Mouse (Mus musculus): Measurements from ENCODE around the gene Arhgap35. TPM values are rescaled to one million over a fixed set of nuclear protein-coding genes. Genes with fewer than 3 reads are reported as not detected.

Arhgap35 gene
- polyA plus RNA-seq, 1 experiment from 2014 or later: 2.6 TPM

DNA sequence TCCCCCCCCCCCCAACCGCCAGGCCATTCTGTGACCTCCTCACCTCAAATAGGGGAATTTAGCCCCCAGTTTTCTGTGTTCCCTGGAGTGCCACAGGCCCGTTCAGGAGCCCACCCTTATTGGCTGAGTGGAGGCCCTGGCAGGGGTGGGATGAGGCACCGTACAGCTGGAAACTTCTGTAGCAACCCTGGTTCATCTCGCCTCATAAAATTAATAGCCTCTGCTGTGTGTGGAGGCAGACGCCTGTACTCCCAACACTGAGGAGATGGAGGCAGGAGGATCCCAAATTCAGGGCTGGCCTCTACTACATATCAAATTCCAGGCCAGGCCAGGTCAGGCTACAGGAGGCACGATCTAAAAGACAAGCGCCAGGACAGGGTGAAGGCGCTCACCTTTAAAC is 140.9 kb downstream of the Arhgap35 start:
- Histone ChIP-seq H3K36me3 (ENCODE audit: control insufficient read depth, insufficient read depth) (no peaks in the 10 kb centered on the region), H3K27me3 (ENCODE audit: control insufficient read depth, insufficient read depth, low read depth, low read length) (peaks cover 65% of the 10 kb centered on the region), H3K4me3 (ENCODE audit: low read depth, low read length) (no peak overlapping the region), H3K4me1 (ENCODE audit: control insufficient read depth, low read depth, low read length) (peaks cover 5% of the 10 kb centered on the region), H3K9ac (ENCODE audit: low read depth, low read length) (no peak overlapping the region), H3K4me2 (ENCODE audit: low read depth, low read length) (no peak overlapping the region), H3K27ac (ENCODE audit: low read length) (no peak overlapping the region), H3K9me3 (replicated peaks; ENCODE audit: control insufficient read depth, low read length) (no peaks in the 10 kb centered on the region)
- no peak for ATAC-seq (ENCODE audit: low read depth)
- 52% methylated on average over 8 of the region's 8 CpGs for WGBS (ENCODE audit: insufficient replicate concordance)

DNA sequence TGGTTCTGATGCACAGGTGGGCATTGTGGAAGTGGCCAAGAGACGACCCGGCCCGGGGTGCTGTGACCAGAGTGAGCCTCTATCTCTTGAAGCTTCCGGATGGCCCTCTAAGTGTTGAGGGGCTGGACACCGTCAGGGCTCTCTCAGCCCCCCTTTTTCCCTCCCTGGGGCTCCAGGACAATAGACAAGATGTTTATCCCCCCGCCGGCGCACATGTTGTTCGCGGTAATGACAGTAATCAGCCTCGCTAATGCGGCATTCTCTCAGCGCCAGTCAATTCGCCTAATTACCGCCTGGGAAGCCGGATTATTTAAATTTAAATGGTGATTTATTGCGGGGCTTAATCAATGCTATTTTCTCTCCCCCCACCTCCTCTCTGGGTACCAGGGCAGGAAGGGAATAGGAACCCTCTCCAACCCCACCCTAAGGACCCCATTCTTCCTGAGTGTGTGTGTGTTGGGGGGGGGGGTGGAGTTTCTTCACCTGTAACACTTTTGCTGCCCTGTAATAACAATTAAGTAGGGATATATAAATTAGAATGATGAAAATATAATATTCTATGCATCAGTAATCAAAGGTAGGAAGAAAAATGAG is 142.6 kb downstream of the Arhgap35 start:
- H3K4me3 ChIP-seq (ENCODE audit: low read depth, low read length): no peak overlapping the region
- no peaks in the 10 kb centered on the region for H3K36me3 ChIP-seq (ENCODE audit: control insufficient read depth, insufficient read depth)
- H3K27ac ChIP-seq (ENCODE audit: low read length): no peak overlapping the region
- ATAC-seq (ENCODE audit: low read depth): no peak
- H3K4me2 ChIP-seq (ENCODE audit: low read depth, low read length): no peak overlapping the region
- 16% methylated on average over 17 of the region's 17 CpGs for WGBS (ENCODE audit: insufficient replicate concordance)
- peaks cover 60% of the 10 kb centered on the region for H3K27me3 ChIP-seq (ENCODE audit: control insufficient read depth, insufficient read depth, low read depth, low read length)
- H3K9ac ChIP-seq (ENCODE audit: low read depth, low read length): no peak overlapping the region
- peaks cover 5% of the 10 kb centered on the region for H3K4me1 ChIP-seq (ENCODE audit: control insufficient read depth, low read depth, low read length)
- H3K9me3 ChIP-seq (replicated peaks; ENCODE audit: control insufficient read depth, low read length): no peaks in the 10 kb centered on the region

DNA sequence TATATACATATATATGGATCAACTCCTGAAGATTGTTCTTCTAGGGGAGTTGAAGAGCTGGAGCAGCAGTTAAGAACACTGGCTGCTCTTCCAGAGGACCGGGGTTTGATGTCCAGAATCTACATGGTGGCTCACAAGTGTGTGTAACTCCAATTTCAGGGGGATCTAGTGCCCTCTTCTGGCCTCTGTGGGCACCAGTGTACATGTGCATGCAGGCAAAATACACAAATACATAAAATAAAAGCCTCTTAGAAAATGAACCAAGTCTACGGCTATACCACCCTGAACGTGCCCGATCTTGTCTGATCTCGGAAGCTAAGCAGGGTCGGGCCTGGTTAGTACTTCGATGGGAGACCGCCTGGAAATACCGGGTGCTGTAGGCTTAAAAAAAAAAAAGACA is 143.2 kb downstream of the Arhgap35 start:
- 24% methylated on average over 9 of the region's 9 CpGs for WGBS (ENCODE audit: insufficient replicate concordance)
- Histone ChIP-seq H3K27me3 (ENCODE audit: control insufficient read depth, insufficient read depth, low read depth, low read length) (peaks cover 53% of the 10 kb centered on the region), H3K9me3 (replicated peaks; ENCODE audit: control insufficient read depth, low read length) (no peaks in the 10 kb centered on the region), H3K27ac (ENCODE audit: low read length) (no peak overlapping the region), H3K4me2 (ENCODE audit: low read depth, low read length) (no peak overlapping the region), H3K4me1 (ENCODE audit: control insufficient read depth, low read depth, low read length) (peaks cover 5% of the 10 kb centered on the region), H3K36me3 (ENCODE audit: control insufficient read depth, insufficient read depth) (no peaks in the 10 kb centered on the region), H3K4me3 (ENCODE audit: low read depth, low read length) (no peak overlapping the region), H3K9ac (ENCODE audit: low read depth, low read length) (no peak overlapping the region)
- no peak for ATAC-seq (ENCODE audit: low read depth)

DNA sequence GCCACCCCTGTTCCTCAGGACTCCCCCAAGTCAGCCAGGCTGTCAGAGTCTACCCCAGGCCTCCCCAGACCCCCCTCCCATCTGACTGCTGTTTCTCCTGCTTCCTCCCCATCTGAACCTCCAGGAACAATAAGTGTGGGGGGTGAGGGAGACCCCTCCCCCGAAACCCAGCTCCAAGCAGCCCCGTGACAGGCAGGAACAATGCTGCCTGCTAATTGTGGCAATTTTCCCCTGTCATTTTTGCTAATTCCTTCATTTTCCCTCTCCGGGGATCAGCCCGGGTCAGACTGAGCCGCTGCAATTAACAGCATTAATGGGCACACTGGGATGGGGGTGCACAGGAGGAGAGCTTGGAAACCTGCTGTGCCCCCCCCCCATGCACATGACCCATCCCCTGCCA is 146.7 kb downstream of the Arhgap35 start:
- Histone ChIP-seq H3K27ac (ENCODE audit: low read length) (no peak overlapping the region), H3K4me1 (ENCODE audit: control insufficient read depth, low read depth, low read length) (no peaks in the 10 kb centered on the region), H3K4me3 (ENCODE audit: low read depth, low read length) (no peak overlapping the region), H3K9ac (ENCODE audit: low read depth, low read length) (no peak overlapping the region), H3K9me3 (replicated peaks; ENCODE audit: control insufficient read depth, low read length) (no peaks in the 10 kb centered on the region), H3K4me2 (ENCODE audit: low read depth, low read length) (no peak overlapping the region), H3K27me3 (ENCODE audit: control insufficient read depth, insufficient read depth, low read depth, low read length) (peaks cover 19% of the 10 kb centered on the region), H3K36me3 (ENCODE audit: control insufficient read depth, insufficient read depth) (no peaks in the 10 kb centered on the region)
- ATAC-seq (ENCODE audit: low read depth): no peak
- 22% methylated on average over 5 of the region's 5 CpGs for WGBS (ENCODE audit: insufficient replicate concordance)

DNA sequence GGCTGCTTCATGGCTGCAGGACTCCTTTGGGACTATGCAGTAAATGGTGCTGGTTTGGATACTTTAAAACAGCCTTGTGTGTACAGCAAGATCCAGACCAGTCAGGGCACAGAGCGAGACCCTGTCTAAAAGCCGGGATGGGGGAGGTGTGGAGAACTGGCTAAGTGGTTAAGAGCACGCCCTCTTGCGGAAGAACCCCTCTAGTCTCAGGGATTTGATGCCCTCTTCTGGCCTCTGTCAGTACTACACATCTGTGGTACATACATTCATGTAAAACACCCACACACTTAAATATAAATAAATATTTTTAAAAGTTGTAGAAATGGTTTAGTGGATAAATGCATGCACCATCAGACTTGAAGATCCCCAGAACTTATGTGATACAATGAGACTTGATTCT is 148.2 kb downstream of the Arhgap35 start:
- no peak for ATAC-seq (ENCODE audit: low read depth)
- 51% methylated on average over 4 of the region's 4 CpGs for WGBS (ENCODE audit: insufficient replicate concordance)

DNA sequence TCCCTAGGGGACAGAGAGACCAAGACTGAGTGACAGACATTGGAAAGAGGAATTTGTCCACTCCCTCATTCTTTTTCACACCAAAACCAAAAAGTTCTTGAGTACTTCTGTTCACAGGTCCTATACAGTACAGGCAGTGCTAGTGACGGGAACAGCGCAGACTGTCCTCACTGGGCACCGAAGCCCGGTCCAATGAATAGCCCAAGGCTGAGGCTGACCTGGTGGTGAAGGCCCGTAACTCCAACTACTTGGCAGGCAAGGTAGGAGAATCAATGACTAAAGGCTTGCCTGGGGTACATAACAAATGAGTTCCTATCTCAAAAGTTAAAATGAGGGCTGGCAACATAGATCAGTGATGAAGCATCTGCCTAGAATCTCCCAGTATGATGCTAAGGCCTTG is 149.2 kb downstream of the Arhgap35 start:
- 77% methylated on average over 5 of the region's 5 CpGs for WGBS (ENCODE audit: insufficient replicate concordance)
- ATAC-seq (ENCODE audit: low read depth): no peak
- Histone ChIP-seq H3K27me3 (ENCODE audit: control insufficient read depth, insufficient read depth, low read depth, low read length) (peaks cover 9% of the 10 kb centered on the region; the same call in 1 of the 2 replicates), H3K9me3 (replicated peaks; ENCODE audit: control insufficient read depth, low read length) (no peaks in the 10 kb centered on the region), H3K4me3 (ENCODE audit: low read depth, low read length) (no peak overlapping the region), H3K9ac (ENCODE audit: low read depth, low read length) (no peak overlapping the region), H3K36me3 (ENCODE audit: control insufficient read depth, insufficient read depth) (no peaks in the 10 kb centered on the region), H3K4me2 (ENCODE audit: low read depth, low read length) (no peak overlapping the region), H3K4me1 (ENCODE audit: control insufficient read depth, low read depth, low read length) (no peaks in the 10 kb centered on the region), H3K27ac (ENCODE audit: low read length) (no peak overlapping the region)

More for the DNA sequence above, 148.2 kb downstream of the Arhgap35 start:
- Histone ChIP-seq H3K4me1 (ENCODE audit: control insufficient read depth, low read depth, low read length) (no peaks in the 10 kb centered on the region), H3K4me3 (ENCODE audit: low read depth, low read length) (no peak overlapping the region), H3K9ac (ENCODE audit: low read depth, low read length) (no peak overlapping the region), H3K27me3 (ENCODE audit: control insufficient read depth, insufficient read depth, low read depth, low read length) (peaks cover 12% of the 10 kb centered on the region), H3K4me2 (ENCODE audit: low read depth, low read length) (no peak overlapping the region), H3K27ac (ENCODE audit: low read length) (no peak overlapping the region), H3K36me3 (ENCODE audit: control insufficient read depth, insufficient read depth) (no peaks in the 10 kb centered on the region), H3K9me3 (replicated peaks; ENCODE audit: control insufficient read depth, low read length) (no peaks in the 10 kb centered on the region)

DNA sequence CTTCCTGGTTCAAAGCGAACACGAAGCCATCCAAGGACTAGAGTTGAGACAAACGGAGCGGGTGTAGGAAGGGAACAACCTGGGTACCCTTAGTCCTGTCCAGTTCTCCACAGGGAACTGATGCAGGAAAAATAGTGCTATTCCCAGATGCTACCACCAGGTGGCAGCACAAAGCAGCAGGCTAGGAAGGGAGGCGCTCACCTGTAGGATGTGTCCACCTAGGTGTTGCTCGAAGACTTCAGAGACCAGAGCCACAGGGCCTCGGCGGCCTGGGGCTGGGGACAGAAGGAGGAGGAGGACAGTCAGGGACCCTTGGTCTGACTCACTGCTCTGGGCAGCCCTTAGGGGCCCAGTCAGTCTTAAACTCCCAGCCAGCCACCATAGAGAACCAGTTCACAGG is 149.6 kb downstream of the Arhgap35 start:
- Histone ChIP-seq H3K4me3 (ENCODE audit: low read depth, low read length) (no peak overlapping the region), H3K4me1 (ENCODE audit: control insufficient read depth, low read depth, low read length) (no peaks in the 10 kb centered on the region), H3K4me2 (ENCODE audit: low read depth, low read length) (no peak overlapping the region), H3K36me3 (ENCODE audit: control insufficient read depth, insufficient read depth) (no peaks in the 10 kb centered on the region), H3K27ac (ENCODE audit: low read length) (no peak overlapping the region), H3K9ac (ENCODE audit: low read depth, low read length) (no peak overlapping the region), H3K9me3 (replicated peaks; ENCODE audit: control insufficient read depth, low read length) (no peaks in the 10 kb centered on the region), H3K27me3 (ENCODE audit: control insufficient read depth, insufficient read depth, low read depth, low read length) (peaks cover 9% of the 10 kb centered on the region; the same call in 1 of the 2 replicates)
- ATAC-seq (ENCODE audit: low read depth): peak; percentile 39
- 4% methylated on average over 8 of the region's 8 CpGs for WGBS (ENCODE audit: insufficient replicate concordance)

DNA sequence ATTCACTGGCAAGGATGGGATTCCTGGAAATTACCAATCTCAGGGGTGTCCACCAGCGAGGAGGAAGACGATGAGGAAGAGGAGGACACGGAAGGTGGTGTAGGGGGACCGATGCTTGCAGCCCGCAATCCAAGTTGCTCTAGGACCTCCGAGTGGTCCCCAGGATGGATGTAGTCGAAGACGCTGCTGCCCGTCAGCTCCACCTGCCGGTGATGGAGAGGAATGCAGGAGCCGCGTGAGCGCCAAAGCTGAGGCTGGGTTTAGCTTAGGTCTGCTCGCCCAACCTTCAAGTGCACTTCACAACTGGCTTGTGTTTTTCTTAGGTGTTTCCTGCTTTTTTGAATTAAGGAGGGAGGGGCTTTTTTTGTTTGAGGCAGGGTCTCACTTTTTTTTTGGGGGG is 151.6 kb downstream of the Arhgap35 start:
- ATAC-seq (ENCODE audit: low read depth): no peak

DNA sequence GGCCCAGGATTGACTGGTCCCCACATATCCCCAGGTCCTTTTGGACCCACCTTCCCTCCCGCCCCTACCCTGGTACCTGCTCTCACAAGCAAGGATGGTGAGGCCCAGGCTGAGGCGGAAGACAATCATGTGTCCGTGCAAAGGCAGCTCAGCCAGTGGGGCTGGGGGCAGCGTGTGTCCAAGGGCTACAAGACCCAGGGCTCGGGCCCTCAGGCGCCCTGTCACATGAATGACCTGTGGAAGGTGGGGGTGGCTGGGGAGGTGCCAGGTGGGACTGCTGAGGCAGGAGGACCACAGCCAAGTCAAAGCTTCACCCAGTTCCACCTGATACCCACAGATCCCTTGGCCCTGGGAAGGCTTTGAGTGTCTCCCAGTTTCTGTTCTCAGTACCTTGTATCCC is 153.1 kb downstream of the Arhgap35 start:
- H3K9me3 ChIP-seq (replicated peaks; ENCODE audit: control insufficient read depth, low read length): no peaks in the 10 kb centered on the region
- no peak for ATAC-seq (ENCODE audit: low read depth)
- 66% methylated on average over 6 of the region's 6 CpGs for WGBS (ENCODE audit: insufficient replicate concordance)
- no peaks in the 10 kb centered on the region for H3K36me3 ChIP-seq (ENCODE audit: control insufficient read depth, insufficient read depth)
- H3K9ac ChIP-seq (ENCODE audit: low read depth, low read length): no peak overlapping the region
- no peak overlapping the region for H3K27ac ChIP-seq (ENCODE audit: low read length)
- no peak overlapping the region for H3K4me3 ChIP-seq (ENCODE audit: low read depth, low read length)
- no peaks in the 10 kb centered on the region for H3K4me1 ChIP-seq (ENCODE audit: control insufficient read depth, low read depth, low read length)
- H3K27me3 ChIP-seq (ENCODE audit: control insufficient read depth, insufficient read depth, low read depth, low read length): peaks cover 9% of the 10 kb centered on the region; the same call in 1 of the 2 replicates
- no peak overlapping the region for H3K4me2 ChIP-seq (ENCODE audit: low read depth, low read length)

More for the DNA sequence above, 151.6 kb downstream of the Arhgap35 start:
- Histone ChIP-seq H3K4me2 (ENCODE audit: low read depth, low read length) (no peak overlapping the region), H3K9me3 (replicated peaks; ENCODE audit: control insufficient read depth, low read length) (no peaks in the 10 kb centered on the region), H3K4me3 (ENCODE audit: low read depth, low read length) (no peak overlapping the region), H3K4me1 (ENCODE audit: control insufficient read depth, low read depth, low read length) (no peaks in the 10 kb centered on the region), H3K27me3 (ENCODE audit: control insufficient read depth, insufficient read depth, low read depth, low read length) (peaks cover 9% of the 10 kb centered on the region; the same call in 1 of the 2 replicates), H3K36me3 (ENCODE audit: control insufficient read depth, insufficient read depth) (no peaks in the 10 kb centered on the region), H3K27ac (ENCODE audit: low read length) (no peak overlapping the region), H3K9ac (ENCODE audit: low read depth, low read length) (no peak overlapping the region)
- under 1% methylated on average over 14 of the region's 14 CpGs for WGBS (ENCODE audit: insufficient replicate concordance)

Measured in liver, embryonic 16.5 days (tissue).